Mouse (Mus musculus) lung, adult 2 months (tissue): ENCODE data around the gene Pop5. TPM values are rescaled to one million over a fixed set of nuclear protein-coding genes. Genes with fewer than 3 reads are reported as not detected.

Experiments
- DNase-seq: peaks from one replicate; pipeline ENCODE4 v3.0.0; 2022
- H3K4me1 ChIP-seq: fragments of 200-500 bp; 2 replicates; pipeline ENCODE4 v1.6.1; 2011; ENCODE audit warnings: low read length; ENCODE audit not compliant: control insufficient read depth, insufficient read depth
- H3K4me3 ChIP-seq: fragments of 200-500 bp; replicated peaks from 2 replicates; pipeline ENCODE3; 2011; ENCODE audit warnings: low read depth, mild to moderate bottlenecking, control low read depth, low read length; ENCODE audit errors: extremely low read depth
- CTCF ChIP-seq: fragments of 200-500 bp; IDR thresholded peaks from 2 replicates; pipeline ENCODE4 v1.5.1; 2011; ENCODE audit warnings: mild to moderate bottlenecking, low read length, control low read depth; ENCODE audit not compliant: insufficient read depth
- POLR2A ChIP-seq: fragments of 200-500 bp; IDR thresholded peaks from 2 replicates; pipeline ENCODE4 v1.6.1; 2011; ENCODE audit warnings: low read depth, mild to moderate bottlenecking, control low read depth, low read length, borderline replicate concordance; ENCODE audit errors: extremely low read depth
- WGBS: fragments of 180-500 bp; shearing (Covaris S2); methylation state at CpG from one replicate; pipeline ENCODE4 v1.1.7; 2018; 5-methylcytosine and 5-hydroxymethylcytosine counted together
- polyA plus RNA-seq: library from polyadenylated mRNA; depleted of rRNA; stranded (reverse); fragments of >200 nt; gene quantifications from 2 replicates; pipeline ENCODE4 v1.2.3, GENCODE M21; 2012

The Pop5 gene
- polyA plus RNA-seq, 1 experiment, result 51.5 TPM

GRCm38 (mm10) chr5:115232516-115232915 is 3.1 kb upstream of the Pop5 start:
- 63% methylated on average over 6 of the region's 6 CpGs for WGBS
- TF ChIP-seq POLR2A, result no peak
- TF ChIP-seq CTCF, result no peak
- H3K4me1 ChIP-seq, result no peaks in the 10 kb centered on the region
- H3K4me3 ChIP-seq, result no peak overlapping the region
- no peak for DNase-seq

GRCm38 (mm10) chr5:115233031-115233780 is 2.4 kb upstream of the Pop5 start:
- TF ChIP-seq CTCF (no peak), POLR2A (no peak)
- DNase-seq, result no peak
- H3K4me3 ChIP-seq, result no peak overlapping the region
- H3K4me1 ChIP-seq, result no peaks in the 10 kb centered on the region
- WGBS, result 89% methylated on average over 14 of the region's 14 CpGs

DNA sequence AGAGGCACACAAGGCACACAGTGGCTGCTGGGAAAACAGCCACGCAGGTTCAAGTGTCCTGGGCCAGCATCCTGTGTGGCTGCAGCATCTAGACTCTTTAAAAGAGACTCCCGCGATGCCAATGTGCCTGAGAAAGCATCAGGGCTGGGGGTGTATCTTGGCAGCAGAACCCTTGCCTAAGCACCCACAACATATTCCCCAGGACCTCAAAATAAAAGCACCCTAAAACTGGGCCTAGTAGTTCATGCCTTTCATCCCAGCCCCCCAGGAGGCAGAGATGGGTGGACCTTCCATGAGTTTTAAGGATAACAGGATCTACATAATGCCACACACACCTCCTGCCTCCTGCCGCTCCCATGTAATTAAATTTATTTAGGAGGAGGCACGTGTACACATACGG is 1.1 kb upstream of the Pop5 start:
- no peak for DNase-seq
- Histone ChIP-seq H3K4me1 (peaks cover 4% of the 10 kb centered on the region; the same call in 1 of the 2 replicates), H3K4me3 (no peak overlapping the region)
- TF ChIP-seq CTCF (no peak), POLR2A (no peak)
- WGBS, result 85% methylated on average over 6 of the region's 6 CpGs

DNA sequence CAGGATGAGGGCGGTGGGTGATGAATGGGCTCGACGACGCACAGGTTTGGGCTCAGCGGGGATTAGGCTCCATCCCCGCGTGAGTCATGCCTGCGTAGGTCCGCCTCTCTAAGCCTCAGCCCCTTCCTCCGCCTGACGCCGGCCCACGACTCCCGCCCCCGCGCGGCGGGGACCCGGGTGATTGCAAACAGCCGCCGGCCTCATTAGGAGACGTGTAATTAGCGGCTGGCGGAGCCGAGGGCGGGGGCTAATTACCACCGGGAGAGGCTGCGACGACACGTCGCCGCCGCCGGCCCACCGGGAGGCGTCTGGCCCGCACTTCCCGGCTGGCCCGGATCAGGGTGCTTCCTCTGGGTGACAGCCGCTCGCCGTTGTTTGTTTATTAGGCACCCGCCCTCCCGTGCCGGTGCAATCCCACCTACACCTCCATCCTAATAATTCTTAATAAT is 289 bp upstream of the Pop5 start:
- Histone ChIP-seq H3K4me1 (peaks cover 4% of the 10 kb centered on the region; the same call in 1 of the 2 replicates), H3K4me3 (peak overlapping the region; percentile 84)
- DNase-seq, result peak; percentile 55
- WGBS, result under 1% methylated on average over 45 of the region's 45 CpGs
- TF ChIP-seq POLR2A, result 0 out of 2 replicates have a peak, but pooled peaks have one; percentile 23
- no peak for TF ChIP-seq CTCF

DNA sequence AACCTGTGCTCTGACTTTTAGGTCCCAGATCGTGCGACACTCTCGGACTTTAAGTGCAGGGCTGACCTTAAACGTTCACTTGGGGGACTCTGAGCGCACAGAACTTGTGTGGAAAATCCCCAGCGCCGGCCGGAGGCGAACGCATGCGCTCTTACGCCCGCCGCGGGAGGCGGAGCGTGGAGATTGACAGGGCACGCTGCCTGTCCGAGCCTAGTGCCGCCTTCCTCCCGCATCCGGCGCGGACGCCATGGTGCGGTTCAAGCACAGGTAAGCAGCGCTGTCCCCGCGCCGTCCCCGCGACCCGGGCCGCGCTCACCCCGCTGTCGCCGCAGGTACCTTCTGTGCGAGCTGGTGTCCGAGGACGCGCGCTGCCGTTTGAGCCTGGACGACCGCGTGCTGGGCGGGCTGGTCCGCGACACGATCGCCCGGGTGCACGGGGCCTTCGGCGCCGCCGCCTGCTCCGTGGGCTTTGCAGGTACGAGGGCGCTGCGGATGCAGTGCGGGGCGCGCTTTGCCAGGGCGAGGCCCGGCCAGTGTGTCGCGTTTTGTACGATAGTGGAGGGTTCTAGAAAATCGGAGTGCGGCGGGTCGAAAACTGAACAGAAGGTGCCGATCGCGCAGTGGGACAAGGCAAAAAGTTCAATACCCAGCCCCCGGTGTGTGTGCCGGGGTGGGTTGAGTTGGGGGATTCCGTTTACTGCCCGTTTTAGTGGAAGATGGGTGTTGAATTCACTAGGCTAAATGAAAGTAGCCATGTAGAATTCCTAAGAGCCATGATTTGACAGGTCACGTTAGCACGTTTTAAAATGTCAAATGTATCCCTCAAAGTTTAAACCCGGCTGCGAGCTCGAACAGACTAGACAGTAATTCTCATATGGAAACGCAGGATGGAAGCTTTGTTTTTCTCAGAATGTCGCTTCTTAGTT is 2.4 kb downstream of the Pop5 start:
- peak overlapping the region; percentile 91 for H3K4me3 ChIP-seq
- peaks cover 4% of the 10 kb centered on the region; the same call in 1 of the 2 replicates for H3K4me1 ChIP-seq
- TF ChIP-seq POLR2A (peak; percentile 87; the same call in 1 of the 2 replicates), CTCF (no peak)
- DNase-seq, result peak; percentile 91
- under 1% methylated on average over 88 of the region's 88 CpGs for WGBS

DNA sequence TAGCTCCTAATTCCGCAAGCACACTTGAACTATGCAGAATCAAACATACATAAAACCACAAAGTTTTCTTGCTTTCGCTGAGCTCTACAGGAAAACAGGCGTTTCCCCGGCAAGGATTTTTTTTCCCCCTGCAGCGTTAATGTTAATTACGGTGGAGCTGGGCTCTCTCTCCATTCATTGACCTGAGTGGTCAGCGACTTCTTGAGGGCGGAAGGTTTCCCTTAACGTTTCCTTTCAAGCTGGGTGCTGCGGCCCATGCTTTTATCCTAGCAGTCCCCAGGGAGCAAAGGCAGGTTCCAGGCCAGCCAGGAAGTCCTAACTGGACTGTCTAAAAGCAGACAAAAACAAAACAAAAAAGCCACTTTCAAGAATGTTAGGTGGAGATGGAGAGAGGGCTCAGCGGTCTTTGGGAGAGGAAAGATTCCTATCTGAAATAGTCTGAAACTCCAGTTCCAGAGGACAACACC is 3.1 kb downstream of the Pop5 start:
- H3K4me1 ChIP-seq, result peaks cover 4% of the 10 kb centered on the region; the same call in 1 of the 2 replicates
- DNase-seq, result no peak
- H3K4me3 ChIP-seq, result no peak overlapping the region
- TF ChIP-seq CTCF (no peak), POLR2A (no peak)
- 6% methylated on average over 11 of the region's 11 CpGs for WGBS

GRCm38 (mm10) chr5:115240191-115240590 is 4.6 kb downstream of the Pop5 start:
- DNase-seq, result no peak
- TF ChIP-seq CTCF (no peak), POLR2A (no peak)
- peaks cover 4% of the 10 kb centered on the region; the same call in 1 of the 2 replicates for H3K4me1 ChIP-seq
- 81% methylated on average over 11 of the region's 11 CpGs for WGBS
- no peak overlapping the region for H3K4me3 ChIP-seq

- no peak overlapping the region for H3K4me3 ChIP-seq
- DNase-seq, result no peak
- H3K4me1 ChIP-seq, result no peaks in the 10 kb centered on the region
- WGBS, result 82% methylated on average over 1 of the region's 1 CpGs
- TF ChIP-seq POLR2A, result no peak
- TF ChIP-seq CTCF, result no peak
Measured at GRCm38 (mm10) chr5:115255472-115255871, 19.8 kb downstream of the Pop5 start.

- H3K4me3 ChIP-seq, result no peak overlapping the region
- TF ChIP-seq CTCF (no peak), POLR2A (no peak)
- no peaks in the 10 kb centered on the region for H3K4me1 ChIP-seq
- DNase-seq, result no peak
- WGBS, result 84% methylated on average over 10 of the region's 10 CpGs
Measured at GRCm38 (mm10) chr5:115256909-115257546, 21.4 kb downstream of the Pop5 start.
